Mouse (Mus musculus) spleen, adult 2 months (tissue): ENCODE data around the gene Yif1a. TPM values are rescaled to one million over a fixed set of nuclear protein-coding genes. Genes with fewer than 3 reads are reported as not detected.
A peak's percentile ranks its signal among the peaks of the same experiment; 100 is the strongest.

Experiments used
- DNase-seq, 2 experiments: peaks; one replicate each; pipeline versions ENCODE4 v3.0.0 to v3.0.0-alpha.2; 2012 to 2021; ENCODE audit warnings: low spot score in 2 of 2, low read depth in 1 of 2
- H3K27ac ChIP-seq: fragments of 200-500 bp; 2 replicates; pipeline ENCODE4 v1.5.1; 2012; ENCODE audit warnings: low read length, inconsistent platforms; ENCODE audit not compliant: insufficient read depth
- H3K27me3 ChIP-seq: fragments of 200-500 bp; 2 replicates; pipeline ENCODE4 v1.6.1; 2012; ENCODE audit warnings: mild to moderate bottlenecking, moderate library complexity, low read length, inconsistent platforms; ENCODE audit not compliant: control insufficient read depth, insufficient read depth
- H3K36me3 ChIP-seq: fragments of 200-500 bp; 2 replicates; pipeline ENCODE4 v1.6.1; 2012; ENCODE audit warnings: mild to moderate bottlenecking, low read length, inconsistent platforms; ENCODE audit not compliant: control insufficient read depth, insufficient read depth
- H3K4me1 ChIP-seq: fragments of 200-500 bp; 2 replicates; pipeline ENCODE4 v1.6.1; 2011; ENCODE audit warnings: inconsistent platforms; ENCODE audit not compliant: control insufficient read depth, insufficient read depth, insufficient read length
- H3K4me3 ChIP-seq: fragments of 200-500 bp; 2 replicates; pipeline ENCODE4 v1.5.1; 2011; ENCODE audit warnings: mild to moderate bottlenecking, inconsistent platforms; ENCODE audit not compliant: insufficient read depth, insufficient read length; ENCODE audit errors: extremely low read depth
- CTCF ChIP-seq: fragments of 200-500 bp; IDR thresholded peaks from 2 replicates; pipeline ENCODE4 v1.5.1; 2011; ENCODE audit warnings: mild to moderate bottlenecking, inconsistent platforms; ENCODE audit not compliant: insufficient read depth, insufficient read length, insufficient replicate concordance; ENCODE audit errors: extremely low read depth
- POLR2A ChIP-seq: fragments of 200-500 bp; IDR thresholded peaks from 2 replicates; pipeline ENCODE4 v1.6.1; 2011; ENCODE audit warnings: low read depth, low read length, inconsistent platforms
- WGBS: fragments of 180-500 bp; shearing (Covaris S2); methylation state at CpG from one replicate; pipeline ENCODE4 v1.1.7; 2018; 5-methylcytosine and 5-hydroxymethylcytosine counted together
- polyA plus RNA-seq: library from polyadenylated mRNA; depleted of rRNA; stranded (reverse); fragments of >200 nt; gene quantifications from 2 replicates; pipeline ENCODE4 v1.2.3, GENCODE M21; 2012

Yif1a gene
- polyA plus RNA-seq, 1 experiment: 60.5 TPM

GRCm38 (mm10) chr19:5068570-5069234, 19.6 kb upstream of the Yif1a start:
- no peak for DNase-seq
- Histone ChIP-seq H3K4me1 (peaks cover 6% of the 10 kb centered on the region), H3K27me3 (peaks cover 12% of the 10 kb centered on the region), H3K4me3 (peak overlapping the region; percentile 25; the same call in 1 of the 2 replicates), H3K27ac (no peak overlapping the region), H3K36me3 (no peaks in the 10 kb centered on the region)
- TF ChIP-seq CTCF (no peak), POLR2A (no peak)
- WGBS: 45% methylated on average over 21 of the region's 21 CpGs

- H3K36me3 ChIP-seq: no peaks in the 10 kb centered on the region
- peaks cover 12% of the 10 kb centered on the region for H3K27me3 ChIP-seq
Observed at GRCm38 (mm10) chr19:5069486-5069885, 18.9 kb upstream of the Yif1a start.

GRCm38 (mm10) chr19:5069978-5070377, 18.4 kb upstream of the Yif1a start:
- no peaks in the 10 kb centered on the region for H3K36me3 ChIP-seq
- H3K27me3 ChIP-seq: peaks cover 12% of the 10 kb centered on the region
- DNase-seq: no peak
- H3K4me1 ChIP-seq: peaks cover 6% of the 10 kb centered on the region
- no peak overlapping the region for H3K27ac ChIP-seq
- no peak for TF ChIP-seq POLR2A
- no peak for TF ChIP-seq CTCF
- WGBS: 92% methylated on average over 7 of the region's 7 CpGs
- H3K4me3 ChIP-seq: no peak overlapping the region

More at GRCm38 (mm10) chr19:5069486-5069885, 18.9 kb upstream of the Yif1a start:
- WGBS: 92% methylated on average over 5 of the region's 5 CpGs
- DNase-seq: no peak
- no peak overlapping the region for H3K4me3 ChIP-seq
- H3K4me1 ChIP-seq: peaks cover 6% of the 10 kb centered on the region
- no peak for TF ChIP-seq CTCF
- H3K27ac ChIP-seq: no peak overlapping the region

- Histone ChIP-seq H3K4me3 (no peak overlapping the region), H3K36me3 (no peaks in the 10 kb centered on the region), H3K27me3 (peaks cover 12% of the 10 kb centered on the region), H3K27ac (no peak overlapping the region), H3K4me1 (peaks cover 6% of the 10 kb centered on the region)
- no peak for DNase-seq
- TF ChIP-seq CTCF (no peak), POLR2A (no peak)
- WGBS: 61% methylated on average over 11 of the region's 11 CpGs
Observed at GRCm38 (mm10) chr19:5071077-5071476, 17.3 kb upstream of the Yif1a start.

- Histone ChIP-seq H3K27ac (no peak overlapping the region), H3K4me3 (peak overlapping the region; percentile 45), H3K27me3 (peaks cover 12% of the 10 kb centered on the region), H3K36me3 (no peaks in the 10 kb centered on the region), H3K4me1 (peaks cover 6% of the 10 kb centered on the region)
- peak in 1 of 2 experiments; percentile 52 for DNase-seq
- 11% methylated on average over 40 of the region's 40 CpGs for WGBS
- no peak for TF ChIP-seq POLR2A
- TF ChIP-seq CTCF: no peak
Observed at GRCm38 (mm10) chr19:5071545-5072369, 16.6 kb upstream of the Yif1a start.

- TF ChIP-seq CTCF: no peak
- no peak for TF ChIP-seq POLR2A
- H3K27me3 ChIP-seq: peaks cover 10% of the 10 kb centered on the region
- H3K27ac ChIP-seq: no peak overlapping the region
- H3K4me1 ChIP-seq: peaks cover 6% of the 10 kb centered on the region
- 11% methylated on average over 20 of the region's 20 CpGs for WGBS
- H3K36me3 ChIP-seq: no peaks in the 10 kb centered on the region
- peak overlapping the region; percentile 45 for H3K4me3 ChIP-seq
- DNase-seq: no peak
Observed at GRCm38 (mm10) chr19:5072389-5073019, 15.8 kb upstream of the Yif1a start.
